Mouse (Mus musculus): Measurements from ENCODE around the gene Crybb1.
A peak's percentile ranks its signal among the peaks of the same experiment; 100 is the strongest.

DNA sequence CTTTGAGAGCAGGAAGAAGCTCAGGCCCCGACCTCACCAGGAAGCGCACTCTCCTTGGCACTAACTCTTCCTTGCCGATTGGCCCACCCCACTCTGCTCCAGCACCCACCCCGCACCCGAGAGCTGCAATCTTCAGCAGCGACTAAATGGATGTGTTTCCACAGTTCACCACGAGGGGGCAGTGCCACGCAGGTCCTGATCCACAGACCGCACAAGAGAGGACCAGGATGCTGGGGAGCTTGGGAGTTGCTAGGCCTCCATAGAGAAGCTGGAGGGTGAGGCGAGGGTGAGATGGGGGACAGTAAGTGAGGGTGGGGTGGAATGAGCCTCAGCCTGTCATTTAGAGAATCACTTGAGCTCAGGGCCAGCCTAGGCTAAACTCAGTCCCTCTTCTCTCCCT, 14.9 kb upstream of the Crybb1 start:
- TF ChIP-seq CTCF (IDR thresholded peaks at IDR 0.05; ENCODE audit: low read depth), result peak; percentile 99
- no peak for TF ChIP-seq EP300 (optimal IDR thresholded peaks at IDR 0.05)
